Mouse (Mus musculus) thymus, postnatal 14 days (tissue): ENCODE measurements at regions not wholly inside any gene's neighbourhood (a gene's known extent, or its start where the extent isn't known, plus 50 kb on each side); places are given as distances from the start of the nearest gene placed in this dataset.

ENCODE experiments used
- DNase-seq: peaks from one replicate; pipeline ENCODE4 v3.0.0; 2021

- no peak for DNase-seq
These were observed 443.5 kb upstream of the Nrp1 start for GRCm38 (mm10) chr8:127914914-127915313.

- DNase-seq: no peak
These were observed 442.8 kb upstream of the Nrp1 start for GRCm38 (mm10) chr8:127915591-127916028.

- no peak for DNase-seq
These were observed 436.5 kb upstream of the Nrp1 start for GRCm38 (mm10) chr8:127921925-127922324.

- DNase-seq: no peak
These were observed 435.1 kb upstream of the Nrp1 start for GRCm38 (mm10) chr8:127923321-127923720.

GRCm38 (mm10) chr8:127932276-127932675, 426.1 kb upstream of the Nrp1 start:
- DNase-seq: no peak

- DNase-seq: no peak
These were observed 421.5 kb upstream of the Nrp1 start for GRCm38 (mm10) chr8:127936792-127937435.

- no peak for DNase-seq
These were observed 419.0 kb upstream of the Nrp1 start for GRCm38 (mm10) chr8:127939284-127939985.

- no peak for DNase-seq
These were observed 418.4 kb upstream of the Nrp1 start for GRCm38 (mm10) chr8:127939986-127940359.

- no peak for DNase-seq
These were observed 416.1 kb upstream of the Nrp1 start for GRCm38 (mm10) chr8:127942319-127942718.

GRCm38 (mm10) chr8:127944955-127945498, 413.4 kb upstream of the Nrp1 start:
- DNase-seq: no peak

GRCm38 (mm10) chr8:127957571-127957970, 400.8 kb upstream of the Nrp1 start:
- DNase-seq: no peak

- no peak for DNase-seq
These were observed 399.9 kb upstream of the Nrp1 start for GRCm38 (mm10) chr8:127958351-127959044.

- DNase-seq: peak; percentile 53
These were observed 395.5 kb upstream of the Nrp1 start for GRCm38 (mm10) chr8:127962862-127963261.

GRCm38 (mm10) chr8:127963625-127964024, 394.8 kb upstream of the Nrp1 start:
- no peak for DNase-seq

GRCm38 (mm10) chr8:127964801-127965200, 393.6 kb upstream of the Nrp1 start:
- DNase-seq: no peak

GRCm38 (mm10) chr8:127965341-127965740, 393.1 kb upstream of the Nrp1 start:
- no peak for DNase-seq

GRCm38 (mm10) chr8:127968026-127968425, 390.4 kb upstream of the Nrp1 start:
- DNase-seq: no peak

- DNase-seq: no peak
These were observed 385.2 kb upstream of the Nrp1 start for GRCm38 (mm10) chr8:127973194-127973593.

GRCm38 (mm10) chr8:127977746-127978145, 380.7 kb upstream of the Nrp1 start:
- no peak for DNase-seq

- DNase-seq: no peak
These were observed 379.0 kb upstream of the Nrp1 start for GRCm38 (mm10) chr8:127979180-127980030.

GRCm38 (mm10) chr8:127982165-127982564, 376.2 kb upstream of the Nrp1 start:
- no peak for DNase-seq

- DNase-seq: no peak
These were observed 372.8 kb upstream of the Nrp1 start for GRCm38 (mm10) chr8:127985616-127986015.

GRCm38 (mm10) chr8:127988887-127989286, 369.5 kb upstream of the Nrp1 start:
- no peak for DNase-seq
